Mouse (Mus musculus) gastrocnemius, postnatal 4 days (tissue): ENCODE measurements at regions not wholly inside any gene's neighbourhood (a gene's known extent, or its start where the extent isn't known, plus 50 kb on each side); places are given as distances from the start of the nearest gene placed in this dataset.

ENCODE experiments used
- DNase-seq, 2 experiments: peaks; one replicate each; pipeline ENCODE4 v3.0.0; 2021 to 2022; ENCODE audit warnings: low spot score in 2 of 2, mixed read lengths in 2 of 2

DNA sequence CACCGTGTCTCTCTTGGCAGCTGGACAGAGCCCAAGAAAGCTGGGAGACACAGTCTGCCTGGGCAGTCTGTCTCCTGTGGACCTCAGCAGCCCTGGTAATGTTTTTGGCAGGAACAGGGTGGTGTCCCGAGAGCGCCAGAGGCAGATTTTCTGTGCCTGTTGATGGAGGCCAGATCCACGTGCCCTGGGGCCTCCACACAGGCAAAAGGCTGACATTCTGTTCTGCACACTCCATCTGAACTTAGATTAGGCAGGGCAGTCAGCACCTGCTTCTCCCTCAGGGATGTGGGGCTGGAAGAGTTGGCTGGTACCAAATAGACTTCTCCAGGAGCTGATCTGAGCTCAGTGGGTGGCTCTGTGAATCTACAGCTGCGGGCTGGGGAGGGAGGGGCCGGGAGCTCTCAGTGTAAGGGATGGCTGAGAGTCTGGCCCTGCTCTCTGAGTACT lies 83.8 kb downstream of the Gadd45g start:
- peak in 1 of 2 experiments; percentile 31 for DNase-seq

DNA sequence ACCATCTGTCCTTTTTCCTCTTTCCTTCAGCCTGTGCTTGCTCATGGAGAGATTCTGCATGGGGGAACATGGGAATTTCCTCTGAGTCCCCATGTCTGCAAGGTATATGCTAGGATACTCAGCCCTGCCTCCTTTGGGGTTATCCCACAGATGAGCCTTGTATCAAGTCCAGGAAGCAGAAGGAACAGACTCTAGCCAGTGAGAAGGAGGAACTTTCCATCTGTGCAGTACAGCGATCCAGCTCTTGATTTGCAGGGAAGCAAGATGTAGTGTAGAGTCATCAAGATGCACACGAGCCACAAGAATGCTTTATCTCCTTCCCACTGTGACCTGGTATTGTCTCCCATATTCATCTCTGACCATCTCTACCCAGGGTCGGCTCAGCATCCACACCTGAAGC lies 84.5 kb downstream of the Gadd45g start:
- no peak for DNase-seq

DNA sequence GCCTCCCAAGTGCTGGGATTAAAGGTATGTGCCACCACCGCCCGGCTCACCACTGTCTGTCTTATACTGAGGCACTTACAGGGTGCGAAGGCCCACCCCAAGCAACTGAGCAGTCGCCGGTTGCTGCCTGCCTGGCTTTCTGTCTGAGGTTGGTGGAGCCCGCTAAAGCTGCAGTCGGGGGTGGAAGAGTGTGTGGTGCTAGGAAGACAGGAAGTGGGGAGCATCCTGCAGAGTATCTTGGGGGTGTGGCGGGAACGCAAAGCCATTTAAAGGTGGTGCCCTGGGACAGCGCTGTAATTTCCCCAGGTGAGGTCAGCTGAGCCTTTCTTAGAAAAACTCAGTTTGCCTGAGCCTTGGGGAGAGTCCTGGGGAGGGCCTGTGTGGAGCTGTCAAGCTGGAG lies 89.3 kb downstream of the Gadd45g start:
- DNase-seq, result no peak

DNA sequence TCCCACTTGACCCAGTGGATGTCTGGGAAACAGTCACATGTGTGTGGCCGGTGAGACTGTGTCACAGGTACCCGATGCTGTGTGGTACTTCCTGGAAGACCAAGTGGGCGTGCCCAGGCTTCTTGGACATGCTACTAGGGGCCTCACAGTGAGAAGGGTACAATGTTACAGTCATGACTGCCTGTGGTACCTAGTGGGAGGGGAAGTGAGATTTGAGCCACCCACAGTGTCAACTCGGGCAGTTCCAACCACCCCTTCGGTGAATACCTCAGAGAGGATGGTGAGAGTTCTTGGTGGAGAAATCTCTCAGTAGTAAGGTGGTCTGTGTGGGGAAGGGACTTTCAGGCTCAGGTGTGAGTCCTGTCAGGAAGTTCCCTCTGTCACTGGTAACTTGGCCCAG lies 90.0 kb downstream of the Gadd45g start:
- DNase-seq, result no peak

DNA sequence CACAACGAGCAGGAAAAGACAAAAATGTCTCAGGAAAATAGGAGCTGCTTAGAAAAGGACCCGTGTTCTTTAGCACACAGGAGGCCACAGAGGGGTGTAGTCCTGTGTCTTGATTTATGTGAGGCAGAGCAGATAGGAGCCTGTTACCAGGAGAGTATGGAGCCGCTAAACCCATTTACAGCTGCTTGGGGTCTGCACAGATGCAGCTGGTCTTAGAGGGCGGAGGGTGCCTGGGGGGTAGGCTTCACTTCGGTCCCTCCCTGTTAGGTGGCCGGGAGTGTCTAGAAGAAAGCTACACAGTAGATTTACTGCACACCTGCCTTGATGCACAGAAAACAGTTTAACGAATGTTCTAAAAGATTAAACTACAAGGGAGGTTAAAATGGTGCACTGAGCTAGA lies 91.4 kb downstream of the Gadd45g start:
- no peak for DNase-seq

DNA sequence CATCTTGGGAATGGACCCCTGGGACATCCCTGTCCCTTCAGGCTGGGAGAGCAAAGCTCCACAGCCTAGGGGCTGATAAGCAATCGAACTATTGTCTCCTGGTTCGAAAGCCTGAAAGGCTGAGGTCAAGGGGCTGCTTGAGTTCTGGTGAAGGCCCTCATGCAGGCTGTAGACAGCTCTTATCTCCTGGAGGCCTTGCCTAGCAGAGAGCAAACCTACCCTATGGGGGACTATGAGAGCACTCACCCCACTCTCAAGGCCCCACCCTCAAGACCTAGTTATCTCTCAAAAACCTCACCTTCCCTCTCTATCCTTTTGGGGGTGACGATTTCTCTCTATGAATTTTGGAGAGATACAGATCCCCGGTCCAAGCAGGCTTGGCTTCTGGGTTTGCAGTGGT lies 92.8 kb downstream of the Gadd45g start:
- DNase-seq, result no peak

DNA sequence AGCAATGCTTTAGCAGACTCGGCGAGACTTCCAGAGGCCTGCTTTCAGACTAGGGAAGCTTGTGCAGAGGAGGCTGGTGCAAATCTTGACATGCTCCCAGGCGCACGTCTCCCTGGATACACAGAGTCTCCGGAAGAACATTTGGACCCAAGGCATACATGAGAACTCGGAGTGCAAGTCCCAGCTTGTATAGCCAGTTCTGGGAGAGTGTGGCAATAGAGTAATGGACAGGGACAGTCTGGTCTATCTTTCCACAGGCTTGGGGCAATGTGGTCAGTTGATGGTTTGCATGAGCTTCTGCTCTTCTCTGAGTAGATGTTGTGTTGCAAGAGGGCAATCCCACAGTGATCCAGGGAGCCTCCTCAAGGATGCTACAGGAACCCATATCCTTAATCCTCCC lies 93.2 kb downstream of the Gadd45g start:
- no peak for DNase-seq

DNA sequence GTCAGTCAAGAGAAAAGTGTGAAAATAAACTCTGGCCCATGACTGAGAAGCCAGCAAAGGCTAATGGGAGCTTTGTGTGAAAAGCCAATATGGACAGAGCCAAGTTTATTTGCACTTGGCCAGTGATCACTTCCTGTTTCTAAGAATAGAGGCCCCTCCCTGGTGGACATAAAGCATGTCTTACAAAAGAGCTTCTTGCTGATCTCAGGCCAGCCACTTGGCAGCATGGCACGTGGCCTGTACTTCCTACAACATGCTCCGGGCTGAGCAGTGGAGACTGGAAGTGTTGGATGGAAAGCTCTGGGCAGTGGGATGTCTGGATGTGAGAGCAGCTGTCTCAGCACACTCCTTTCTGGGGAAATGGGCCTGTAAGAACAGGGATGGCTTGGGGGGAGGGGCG lies 99.7 kb downstream of the Gadd45g start:
- DNase-seq, result peak in 1 of 2 experiments; percentile 40

DNA sequence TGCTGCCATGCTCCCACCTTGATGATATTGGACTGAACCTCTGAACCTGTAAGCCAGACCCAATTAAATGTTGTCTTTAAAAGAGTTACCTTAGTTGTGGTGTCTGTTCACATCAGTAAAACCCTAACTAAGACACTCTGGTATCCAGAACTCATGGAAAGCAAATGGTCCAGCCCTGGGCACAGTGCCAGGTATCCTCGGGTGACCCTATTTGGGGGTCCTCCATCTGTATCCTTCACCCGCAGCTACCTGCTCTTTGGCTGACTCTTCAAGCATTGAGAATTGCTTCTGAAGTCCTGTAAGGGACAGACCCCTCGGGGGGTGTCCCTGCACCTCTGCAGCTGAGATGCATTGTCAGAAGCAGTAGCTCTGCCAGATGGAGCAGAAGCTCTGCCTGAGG lies 102.4 kb downstream of the Gadd45g start:
- DNase-seq, result no peak

DNA sequence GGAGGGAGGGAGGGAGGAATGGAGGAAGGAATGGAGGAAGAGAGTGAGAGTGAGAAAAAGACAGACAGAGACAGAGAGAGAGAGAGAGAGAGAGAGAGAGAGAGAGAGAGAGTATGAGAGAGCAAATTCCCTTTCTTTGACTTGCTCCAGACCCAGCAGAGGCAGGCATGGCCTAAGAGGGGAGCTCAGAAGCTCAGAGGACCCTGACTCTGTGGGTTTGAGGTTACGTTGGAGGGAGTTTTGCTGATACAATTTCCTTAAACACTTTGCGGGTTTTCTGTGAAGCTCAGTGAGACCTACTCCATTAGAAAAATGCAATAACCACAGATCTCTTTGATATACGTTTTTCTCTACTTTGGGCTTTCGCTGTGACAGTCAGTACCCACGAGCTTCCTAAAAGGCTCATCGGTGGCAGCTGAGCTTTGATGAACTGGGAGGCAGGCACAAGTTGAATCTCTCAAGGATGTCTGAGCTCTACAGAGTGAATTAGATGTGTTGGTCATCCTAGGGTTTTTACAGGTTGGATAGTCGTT lies 105.1 kb downstream of the Gadd45g start:
- DNase-seq, result no peak

DNA sequence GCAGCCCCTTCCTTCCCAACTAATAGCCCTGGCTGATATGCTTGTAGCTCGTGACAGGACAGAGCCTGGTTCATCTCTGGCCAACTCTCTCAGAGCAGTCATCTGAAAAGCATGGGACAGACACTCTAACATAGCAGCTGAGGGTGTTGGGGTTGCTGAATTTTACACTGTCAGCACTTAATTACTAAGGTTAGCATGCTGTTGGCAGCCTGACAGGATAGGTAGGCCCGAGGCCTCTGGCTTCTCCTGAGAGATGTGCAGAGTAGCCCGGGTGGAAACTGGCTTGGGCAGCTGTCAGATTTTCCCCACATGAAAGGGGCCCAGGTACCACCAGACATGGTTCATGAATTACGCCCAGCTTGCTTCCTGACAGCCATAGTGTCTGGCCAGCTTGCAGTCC lies 106.6 kb downstream of the Gadd45g start:
- DNase-seq, result no peak

DNA sequence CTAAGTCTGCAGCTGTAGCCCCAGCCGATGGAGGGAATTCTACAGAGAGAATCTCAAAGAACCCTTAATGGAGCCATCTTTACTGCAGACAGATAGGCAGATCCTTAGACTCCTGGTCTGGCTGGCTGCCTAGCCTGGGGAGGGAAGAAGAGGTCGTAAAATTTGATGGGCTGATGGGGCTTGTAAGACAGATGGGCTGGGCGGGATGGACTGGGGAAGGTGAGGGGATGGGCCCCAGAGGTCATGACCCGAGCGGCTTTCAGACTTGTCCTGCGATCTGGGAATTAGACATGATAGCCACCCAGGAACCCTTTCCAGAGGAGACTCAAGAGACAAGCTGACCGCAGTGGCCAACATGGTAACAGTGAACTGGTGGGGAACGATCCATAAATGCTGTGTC lies 107.1 kb downstream of the Gadd45g start:
- no peak for DNase-seq

DNA sequence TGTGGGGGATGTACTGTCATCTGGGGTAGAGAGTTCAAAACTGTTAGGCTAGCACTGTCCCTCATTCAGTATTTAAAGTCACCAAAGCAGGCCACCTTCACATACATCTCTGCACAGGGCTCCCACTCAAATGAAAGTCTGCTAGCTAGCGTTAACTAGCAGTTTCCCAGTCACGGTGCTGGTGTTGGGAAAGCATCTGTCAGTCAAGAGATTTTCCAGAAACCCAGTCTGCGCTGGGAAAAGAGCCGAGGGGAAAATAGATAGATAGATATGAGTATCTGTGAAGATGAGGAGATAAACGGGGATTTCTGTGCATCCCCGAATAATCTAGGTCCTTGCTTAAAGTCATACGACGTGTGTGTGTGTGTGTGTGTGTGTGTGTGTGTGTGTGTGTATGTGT lies 110.6 kb downstream of the Gadd45g start:
- no peak for DNase-seq

DNA sequence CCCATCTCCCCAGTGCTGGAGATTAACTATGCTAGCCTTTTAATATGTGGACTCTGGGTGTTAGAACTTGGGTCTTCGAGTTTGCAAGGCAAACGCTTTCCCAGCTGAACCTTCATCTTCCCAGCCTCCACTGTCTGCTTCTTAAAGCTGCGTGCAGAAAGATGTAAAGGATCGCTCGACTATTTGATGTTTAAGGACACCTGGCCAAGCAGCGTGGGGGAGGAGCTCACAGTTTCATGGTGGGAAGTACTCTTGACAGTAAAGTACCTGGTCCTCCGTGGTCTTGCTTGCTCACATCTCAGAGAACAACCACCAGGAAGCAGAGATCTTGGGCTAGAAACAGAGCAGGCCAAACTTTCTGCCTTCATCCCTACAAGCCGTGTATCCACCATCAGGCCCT lies 113.1 kb downstream of the Gadd45g start:
- no peak for DNase-seq

DNA sequence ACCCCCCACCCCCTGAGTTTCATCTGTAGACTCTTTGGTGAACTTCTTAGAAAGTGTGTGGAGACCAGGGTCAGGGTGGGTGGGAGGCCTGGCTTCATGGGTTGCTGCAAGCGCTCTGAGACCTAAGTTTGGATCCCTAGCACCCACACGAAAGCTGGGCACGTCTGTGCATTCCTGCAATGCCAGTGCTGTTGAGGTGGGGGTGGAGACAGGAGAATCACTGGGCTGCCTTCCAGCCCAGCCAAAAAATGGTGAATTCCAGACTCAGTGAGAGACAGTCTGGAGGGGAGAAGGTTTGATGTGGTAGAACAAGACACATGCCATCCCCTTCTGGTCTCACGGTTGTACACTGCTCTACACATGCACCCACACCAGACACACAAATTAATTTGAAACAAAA lies 113.8 kb downstream of the Gadd45g start:
- no peak for DNase-seq

DNA sequence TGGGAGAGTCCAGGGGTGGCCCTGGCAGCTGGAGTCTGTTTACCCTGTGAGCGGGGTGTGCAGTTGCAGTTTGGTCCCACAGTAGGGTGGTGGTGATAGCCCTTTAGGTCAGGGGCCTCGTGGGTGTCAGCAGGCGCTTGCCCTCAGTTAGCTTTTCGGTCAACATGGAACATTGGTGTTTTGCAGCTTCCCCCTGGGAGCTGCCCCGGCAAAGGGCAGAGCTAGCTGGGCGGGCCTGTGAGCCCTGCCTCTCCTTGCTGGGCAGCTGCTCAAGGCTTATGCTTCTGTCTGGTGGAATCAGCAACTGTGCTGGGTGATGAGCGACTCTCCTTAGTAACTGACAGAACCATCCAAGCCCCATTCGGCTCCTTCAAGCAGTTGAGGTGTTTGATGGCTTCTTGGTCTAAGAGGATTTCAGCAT lies 115.7 kb downstream of the Gadd45g start:
- no peak for DNase-seq

DNA sequence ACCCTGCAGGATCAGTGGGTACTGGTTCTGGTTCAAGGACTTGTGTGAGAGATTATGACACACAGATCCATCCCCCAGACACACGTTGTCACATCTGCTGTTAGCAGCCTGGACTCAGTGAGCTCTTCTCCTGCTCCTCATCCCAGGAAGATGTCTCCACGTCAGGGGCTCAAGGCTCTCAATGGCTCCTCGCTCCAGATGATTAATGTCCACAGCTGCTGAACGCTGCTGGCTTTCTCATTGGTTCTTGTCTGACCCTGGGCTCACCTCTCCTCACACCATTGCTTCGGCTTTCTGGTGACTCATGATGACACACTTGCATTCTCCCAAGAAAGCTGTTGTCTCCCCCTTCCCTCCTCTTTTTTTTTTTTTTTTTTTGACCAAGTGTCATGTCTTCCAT lies 116.2 kb downstream of the Gadd45g start:
- no peak for DNase-seq

DNA sequence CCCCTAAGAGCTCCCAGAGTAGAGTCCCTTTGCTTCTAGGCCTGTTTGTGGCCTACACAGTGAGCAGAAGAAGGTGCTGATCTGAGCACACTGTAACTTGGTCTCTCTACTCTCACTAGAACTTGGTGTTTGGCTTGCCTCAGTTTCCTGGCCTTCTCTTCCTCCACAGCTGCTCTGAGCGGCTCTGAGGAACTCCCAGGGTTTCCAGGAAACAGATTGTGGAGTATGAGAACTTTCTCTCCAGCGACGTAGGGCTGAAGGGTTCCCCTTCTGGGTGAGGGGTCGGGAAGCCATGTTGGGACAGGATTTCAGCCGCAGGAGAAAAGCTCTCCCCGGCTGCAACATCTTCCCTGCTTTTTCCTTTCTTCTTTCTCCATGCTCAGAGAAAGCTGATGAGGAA lies 117.5 kb downstream of the Gadd45g start:
- no peak for DNase-seq

DNA sequence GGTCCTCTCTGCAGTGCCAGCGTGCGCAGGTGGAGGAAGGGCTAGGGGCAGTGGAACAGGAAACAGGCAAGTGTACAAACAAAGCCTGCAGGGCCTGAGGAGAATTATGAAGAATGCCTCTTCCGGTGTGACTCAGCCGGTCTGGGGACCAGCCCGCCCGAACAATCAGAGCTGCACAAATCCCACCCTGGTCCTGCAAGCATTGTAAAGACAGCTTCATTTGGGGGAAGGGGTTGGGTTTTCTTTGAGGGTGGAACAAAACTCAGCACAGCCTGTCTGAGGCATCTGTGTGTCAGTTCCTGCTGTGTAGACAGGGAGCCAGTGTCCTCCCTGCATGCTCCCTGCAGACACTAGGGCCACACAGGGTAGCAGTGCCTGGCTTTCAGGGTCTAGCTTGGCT lies 117.9 kb downstream of the Gadd45g start:
- no peak for DNase-seq

DNA sequence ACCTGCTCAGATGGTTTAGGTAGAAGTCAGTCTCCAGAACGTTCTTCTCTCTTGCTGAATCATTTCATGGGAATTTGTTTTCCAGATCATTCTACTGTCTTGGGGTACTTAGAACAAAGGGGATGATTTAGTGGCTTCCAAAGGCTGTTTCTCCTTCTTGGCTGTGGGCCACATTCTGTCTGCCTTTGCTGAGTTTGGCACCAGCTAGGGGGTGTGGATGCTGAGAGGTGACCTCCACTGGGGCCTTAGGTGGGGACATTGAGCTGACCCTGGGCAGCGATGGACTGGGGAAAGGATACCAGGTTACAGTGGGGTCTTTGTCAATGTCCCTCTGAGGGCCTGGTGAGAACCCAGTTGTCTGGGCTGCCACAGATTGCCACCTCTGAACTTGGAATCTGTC lies 118.4 kb downstream of the Gadd45g start:
- DNase-seq, result no peak

DNA sequence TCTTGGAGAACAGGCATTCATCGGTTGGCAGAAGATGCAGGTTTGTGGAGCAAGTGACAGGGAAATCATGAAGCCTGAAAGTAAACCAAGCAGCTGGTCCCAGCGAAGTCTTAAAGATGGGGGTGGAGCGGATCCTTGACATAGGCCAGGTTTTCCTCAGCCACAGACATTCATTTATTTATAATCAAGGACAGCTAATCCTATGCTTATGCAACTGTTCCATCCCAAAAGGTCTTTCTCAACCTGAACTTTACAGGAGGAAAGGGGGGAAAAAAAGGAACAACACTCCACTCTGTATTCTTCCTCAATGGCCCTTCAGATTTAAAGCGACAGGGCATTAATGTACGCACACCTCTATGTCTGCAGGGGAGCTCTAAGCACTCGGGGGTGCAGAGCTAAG lies 121.6 kb downstream of the Gadd45g start:
- no peak for DNase-seq

DNA sequence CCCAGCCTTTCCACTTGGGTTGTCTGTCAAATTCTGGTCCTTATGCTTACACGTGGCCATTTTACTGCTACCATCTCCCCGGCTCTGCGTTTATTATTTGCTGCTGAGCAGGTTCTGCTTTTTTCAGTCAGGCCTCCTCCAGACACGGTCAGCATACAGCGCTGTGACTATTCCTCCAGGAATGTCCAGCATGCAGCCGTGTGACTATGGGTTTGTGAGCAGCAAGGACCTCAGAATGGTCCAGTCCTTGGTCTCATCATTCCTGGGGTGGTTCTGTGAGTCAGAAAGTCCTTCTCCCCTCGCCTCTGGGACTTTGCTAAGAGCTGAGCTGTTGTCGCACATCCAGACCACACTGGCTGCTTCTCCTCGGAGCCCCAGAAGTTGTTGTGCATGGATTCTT lies 122.3 kb downstream of the Gadd45g start:
- no peak for DNase-seq

DNA sequence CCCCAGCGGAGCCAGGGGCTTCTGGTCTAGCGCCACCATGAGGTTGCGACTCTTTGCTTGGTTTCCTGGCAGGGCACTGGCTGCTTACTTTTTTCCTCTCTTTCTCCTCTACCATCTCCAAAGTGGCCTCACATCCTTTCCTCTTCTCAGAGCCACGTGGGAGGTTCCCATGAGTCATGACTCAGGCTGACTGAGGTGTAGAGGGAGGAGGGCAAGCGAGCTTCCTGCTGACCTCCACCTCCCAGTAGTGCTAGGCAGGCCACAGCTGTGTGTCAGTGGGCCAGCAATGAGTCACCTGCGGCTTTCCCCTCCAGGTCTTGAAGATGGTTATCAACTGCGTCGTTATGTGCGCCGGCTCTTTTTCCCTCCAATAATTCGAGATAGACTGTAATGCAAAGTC lies 123.6 kb downstream of the Gadd45g start:
- DNase-seq, result no peak

DNA sequence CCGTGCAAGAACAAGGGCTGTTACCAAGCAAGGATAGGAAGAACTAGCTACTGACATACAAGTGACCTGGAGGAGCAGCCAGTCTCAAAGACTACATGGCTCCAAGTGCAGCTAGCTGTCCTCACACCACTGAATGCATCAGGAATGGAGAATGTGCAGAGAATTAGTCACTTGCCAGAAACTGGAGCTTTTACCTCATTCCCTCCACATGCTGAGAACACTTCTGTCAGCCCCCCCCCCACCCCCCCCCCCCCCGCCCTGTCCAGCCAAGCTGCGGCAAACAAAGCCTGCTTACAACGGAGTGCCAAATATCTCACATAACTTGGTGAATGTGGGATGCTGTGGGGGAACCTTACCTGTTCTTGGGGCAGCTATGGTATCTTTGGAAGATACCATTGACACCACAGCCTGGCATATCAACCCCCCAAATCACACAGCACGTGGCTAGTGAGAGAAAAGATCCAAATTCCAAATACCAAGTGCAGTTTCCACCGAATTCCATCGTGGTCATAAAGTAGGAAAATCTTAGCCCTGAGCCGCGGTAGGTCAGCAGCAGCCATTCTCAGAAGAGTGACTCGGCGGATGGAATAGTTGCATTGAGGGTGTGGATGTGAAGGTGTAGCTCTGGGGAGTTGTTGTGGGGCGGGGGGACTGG lies 126.3 kb downstream of the Gadd45g start:
- DNase-seq, result no peak
